Mouse (Mus musculus): Measurements from ENCODE around the gene Cpm. TPM values are rescaled to one million over a fixed set of nuclear protein-coding genes. Genes with fewer than 3 reads are reported as not detected.

Cpm gene
- polyA plus RNA-seq, 1 experiment from 2014 or later = 47.7 TPM

- 90% methylated on average over 5 of the region's 5 CpGs for WGBS
- no peaks in the 10 kb centered on the region for H3K9me3 ChIP-seq (ENCODE audit: control insufficient read depth, low read length)
- H3K27ac ChIP-seq (ENCODE audit: low read length) = no peak overlapping the region; the same call in 1 of the 2 replicates
- no peak overlapping the region for H3K4me3 ChIP-seq (ENCODE audit: low read length)
- ATAC-seq = no peak
- no peak overlapping the region for H3K9ac ChIP-seq (ENCODE audit: low read depth, low read length)
- peaks cover 31% of the 10 kb centered on the region for H3K36me3 ChIP-seq (ENCODE audit: control insufficient read depth, insufficient read depth, low read length)
- H3K4me1 ChIP-seq (ENCODE audit: control insufficient read depth, insufficient read depth, low read length) = no peaks in the 10 kb centered on the region
- H3K4me2 ChIP-seq (ENCODE audit: low read depth, low read length) = no peak overlapping the region
- no peaks in the 10 kb centered on the region for H3K27me3 ChIP-seq (replicated peaks; ENCODE audit: control insufficient read depth, insufficient read depth, low read length)
These were observed 63.7 kb downstream of the Cpm start for GRCm38 (mm10) chr10:117692953-117693352.

- Histone ChIP-seq H3K9me3 (ENCODE audit: control insufficient read depth, low read length) (no peaks in the 10 kb centered on the region), H3K4me3 (ENCODE audit: low read length) (no peak overlapping the region), H3K9ac (ENCODE audit: low read depth, low read length) (no peak overlapping the region), H3K4me2 (ENCODE audit: low read depth, low read length) (no peak overlapping the region), H3K27ac (ENCODE audit: low read length) (no peak overlapping the region), H3K27me3 (replicated peaks; ENCODE audit: control insufficient read depth, insufficient read depth, low read length) (no peaks in the 10 kb centered on the region), H3K4me1 (ENCODE audit: control insufficient read depth, insufficient read depth, low read length) (no peaks in the 10 kb centered on the region), H3K36me3 (ENCODE audit: control insufficient read depth, insufficient read depth, low read length) (peaks cover 37% of the 10 kb centered on the region)
- ATAC-seq = no peak
- WGBS = 95% methylated on average over 6 of the region's 6 CpGs
These were observed 65.1 kb downstream of the Cpm start for GRCm38 (mm10) chr10:117694255-117694953.

GRCm38 (mm10) chr10:117695027-117695426 is 65.7 kb downstream of the Cpm start:
- ATAC-seq = no peak
- no peak overlapping the region for H3K4me3 ChIP-seq (ENCODE audit: low read length)
- H3K36me3 ChIP-seq (ENCODE audit: control insufficient read depth, insufficient read depth, low read length) = peaks cover 42% of the 10 kb centered on the region
- no peak overlapping the region for H3K9ac ChIP-seq (ENCODE audit: low read depth, low read length)
- H3K27ac ChIP-seq (ENCODE audit: low read length) = no peak overlapping the region
- no peaks in the 10 kb centered on the region for H3K27me3 ChIP-seq (replicated peaks; ENCODE audit: control insufficient read depth, insufficient read depth, low read length)
- 96% methylated on average over 4 of the region's 4 CpGs for WGBS
- no peaks in the 10 kb centered on the region for H3K4me1 ChIP-seq (ENCODE audit: control insufficient read depth, insufficient read depth, low read length)
- no peak overlapping the region for H3K4me2 ChIP-seq (ENCODE audit: low read depth, low read length)
- no peaks in the 10 kb centered on the region for H3K9me3 ChIP-seq (ENCODE audit: control insufficient read depth, low read length)

- Histone ChIP-seq H3K4me3 (ENCODE audit: low read length) (no peak overlapping the region), H3K27ac (ENCODE audit: low read length) (no peak overlapping the region), H3K27me3 (replicated peaks; ENCODE audit: control insufficient read depth, insufficient read depth, low read length) (no peaks in the 10 kb centered on the region), H3K36me3 (ENCODE audit: control insufficient read depth, insufficient read depth, low read length) (peaks cover 43% of the 10 kb centered on the region), H3K9me3 (ENCODE audit: control insufficient read depth, low read length) (no peaks in the 10 kb centered on the region), H3K4me1 (ENCODE audit: control insufficient read depth, insufficient read depth, low read length) (no peaks in the 10 kb centered on the region), H3K4me2 (ENCODE audit: low read depth, low read length) (no peak overlapping the region), H3K9ac (ENCODE audit: low read depth, low read length) (no peak overlapping the region)
- ATAC-seq = no peak
- WGBS = 96% methylated on average over 4 of the region's 4 CpGs
These were observed 66.3 kb downstream of the Cpm start for GRCm38 (mm10) chr10:117695605-117696004.

- ATAC-seq = no peak
- WGBS = 90% methylated on average over 8 of the region's 8 CpGs
- no peak overlapping the region for H3K9ac ChIP-seq (ENCODE audit: low read depth, low read length)
These were observed 66.9 kb downstream of the Cpm start for GRCm38 (mm10) chr10:117696021-117696826.

GRCm38 (mm10) chr10:117696827-117697560 is 67.7 kb downstream of the Cpm start:
- ATAC-seq = no peak

More at GRCm38 (mm10) chr10:117696021-117696826, 66.9 kb downstream of the Cpm start:
- no peaks in the 10 kb centered on the region for H3K9me3 ChIP-seq (ENCODE audit: control insufficient read depth, low read length)
- no peak overlapping the region for H3K27ac ChIP-seq (ENCODE audit: low read length)
- H3K4me3 ChIP-seq (ENCODE audit: low read length) = no peak overlapping the region
- no peak overlapping the region for H3K4me2 ChIP-seq (ENCODE audit: low read depth, low read length)
- H3K4me1 ChIP-seq (ENCODE audit: control insufficient read depth, insufficient read depth, low read length) = no peaks in the 10 kb centered on the region
- no peaks in the 10 kb centered on the region for H3K27me3 ChIP-seq (replicated peaks; ENCODE audit: control insufficient read depth, insufficient read depth, low read length)
- H3K36me3 ChIP-seq (ENCODE audit: control insufficient read depth, insufficient read depth, low read length) = peaks cover 45% of the 10 kb centered on the region

GRCm38 (mm10) chr10:117697561-117698115 is 68.3 kb downstream of the Cpm start:
- 91% methylated on average over 3 of the region's 3 CpGs for WGBS

More at GRCm38 (mm10) chr10:117696827-117697560, 67.7 kb downstream of the Cpm start:
- Histone ChIP-seq H3K9ac (ENCODE audit: low read depth, low read length) (no peak overlapping the region), H3K36me3 (ENCODE audit: control insufficient read depth, insufficient read depth, low read length) (peaks cover 50% of the 10 kb centered on the region), H3K4me2 (ENCODE audit: low read depth, low read length) (no peak overlapping the region), H3K4me1 (ENCODE audit: control insufficient read depth, insufficient read depth, low read length) (no peaks in the 10 kb centered on the region), H3K27me3 (replicated peaks; ENCODE audit: control insufficient read depth, insufficient read depth, low read length) (no peaks in the 10 kb centered on the region), H3K4me3 (ENCODE audit: low read length) (no peak overlapping the region), H3K9me3 (ENCODE audit: control insufficient read depth, low read length) (no peaks in the 10 kb centered on the region), H3K27ac (ENCODE audit: low read length) (no peak overlapping the region)
- WGBS = 91% methylated on average over 6 of the region's 6 CpGs

GRCm38 (mm10) chr10:117698313-117699138 is 69.2 kb downstream of the Cpm start:
- no peaks in the 10 kb centered on the region for H3K4me1 ChIP-seq (ENCODE audit: control insufficient read depth, insufficient read depth, low read length)
- 96% methylated on average over 10 of the region's 10 CpGs for WGBS
- H3K27me3 ChIP-seq (replicated peaks; ENCODE audit: control insufficient read depth, insufficient read depth, low read length) = no peaks in the 10 kb centered on the region
- no peaks in the 10 kb centered on the region for H3K9me3 ChIP-seq (ENCODE audit: control insufficient read depth, low read length)
- no peak overlapping the region for H3K4me3 ChIP-seq (ENCODE audit: low read length)
- peaks cover 47% of the 10 kb centered on the region for H3K36me3 ChIP-seq (ENCODE audit: control insufficient read depth, insufficient read depth, low read length)
- H3K4me2 ChIP-seq (ENCODE audit: low read depth, low read length) = no peak overlapping the region
- ATAC-seq = no peak
- H3K9ac ChIP-seq (ENCODE audit: low read depth, low read length) = no peak overlapping the region
- no peak overlapping the region for H3K27ac ChIP-seq (ENCODE audit: low read length)

More at GRCm38 (mm10) chr10:117697561-117698115, 68.3 kb downstream of the Cpm start:
- Histone ChIP-seq H3K9me3 (ENCODE audit: control insufficient read depth, low read length) (no peaks in the 10 kb centered on the region), H3K4me3 (ENCODE audit: low read length) (no peak overlapping the region), H3K9ac (ENCODE audit: low read depth, low read length) (no peak overlapping the region), H3K27me3 (replicated peaks; ENCODE audit: control insufficient read depth, insufficient read depth, low read length) (no peaks in the 10 kb centered on the region), H3K27ac (ENCODE audit: low read length) (no peak overlapping the region), H3K4me1 (ENCODE audit: control insufficient read depth, insufficient read depth, low read length) (no peaks in the 10 kb centered on the region), H3K4me2 (ENCODE audit: low read depth, low read length) (no peak overlapping the region), H3K36me3 (ENCODE audit: control insufficient read depth, insufficient read depth, low read length) (peaks cover 49% of the 10 kb centered on the region)
- no peak for ATAC-seq
